Mouse (Mus musculus): ENCODE results near the gene Mcm6. TPM values are rescaled to one million over a fixed set of nuclear protein-coding genes. Genes with fewer than 3 reads are reported as not detected.

Gene Mcm6
- polyA plus RNA-seq, 2 experiments: 110 to 231 TPM

- ATAC-seq (ENCODE audit: insufficient read depth) (no peak), DNase-seq (ENCODE audit: low read depth in 3 of 3, low spot score in 3 of 3) (no peak)
- Histone ChIP-seq H3K36me3 (replicated peaks; ENCODE audit: control insufficient read depth, insufficient read depth, low read depth) (peaks cover 24% of the 10 kb centered on the region), H3K4me1 (replicated peaks; ENCODE audit: control insufficient read depth in 2 of 2, insufficient read depth in 2 of 2, low read length in 1 of 2) (no peaks in the 10 kb centered on the region), H3K4me3 (ENCODE audit: insufficient read depth in 1 of 2, low read depth in 2 of 2, low read length in 2 of 2) (no peak overlapping the region), H3K4me2 (ENCODE audit: low read depth) (no peak overlapping the region), H3K9ac (replicated peaks) (no peak overlapping the region), H3K27ac (no peak overlapping the region), H3K27me3 (ENCODE audit: control insufficient read depth, insufficient read depth, low read length) (no peaks in the 10 kb centered on the region), H3K9me3 (ENCODE audit: control insufficient read depth, low read length) (no peaks in the 10 kb centered on the region)
- WGBS (ENCODE audit: insufficient replicate concordance): 80% methylated on average over 4 of the region's 4 CpGs
- TF ChIP-seq CTCF (IDR thresholded peaks at IDR 0.05; ENCODE audit: low read depth) (no peak), EP300 (IDR thresholded peaks at IDR 0.05; ENCODE audit: low read depth) (no peak)
Observed at GRCm38 (mm10) chr1:128376841-128377240, 17.4 kb upstream of the Mcm6 start.

- H3K27ac ChIP-seq: no peak overlapping the region
- peaks cover 27% of the 10 kb centered on the region for H3K36me3 ChIP-seq (replicated peaks; ENCODE audit: control insufficient read depth, insufficient read depth, low read depth)
- no peak overlapping the region for H3K4me2 ChIP-seq (ENCODE audit: low read depth)
- H3K9ac ChIP-seq (replicated peaks): no peak overlapping the region
- H3K4me1 ChIP-seq (replicated peaks; ENCODE audit: control insufficient read depth in 2 of 2, insufficient read depth in 2 of 2, low read length in 1 of 2): no peaks in the 10 kb centered on the region
- H3K4me3 ChIP-seq (ENCODE audit: insufficient read depth in 1 of 2, low read depth in 2 of 2, low read length in 2 of 2): no peak overlapping the region
- H3K27me3 ChIP-seq (ENCODE audit: control insufficient read depth, insufficient read depth, low read length): no peaks in the 10 kb centered on the region
- H3K9me3 ChIP-seq (ENCODE audit: control insufficient read depth, low read length): no peaks in the 10 kb centered on the region
- DNase-seq (ENCODE audit: low read depth in 3 of 3, low spot score in 3 of 3) (no peak), ATAC-seq (ENCODE audit: insufficient read depth) (no peak)
- no peak for TF ChIP-seq EP300 (IDR thresholded peaks at IDR 0.05; ENCODE audit: low read depth)
- 0 out of 2 replicates have a peak, but pooled peaks have one; percentile 11 for TF ChIP-seq CTCF (IDR thresholded peaks at IDR 0.05; ENCODE audit: low read depth)
- whole genome bisulfite sequencing (ENCODE audit: insufficient replicate concordance): 78% methylated on average over 7 of the region's 7 CpGs
Observed at GRCm38 (mm10) chr1:128372143-128372860, 12.8 kb upstream of the Mcm6 start.

GRCm38 (mm10) chr1:128368732-128369441, 9.4 kb upstream of the Mcm6 start:
- Histone ChIP-seq H3K9ac (replicated peaks) (no peak overlapping the region), H3K4me2 (ENCODE audit: low read depth) (no peak overlapping the region), H3K27ac (no peak overlapping the region), H3K4me3 (ENCODE audit: insufficient read depth in 1 of 2, low read depth in 2 of 2, low read length in 2 of 2) (no peak overlapping the region), H3K4me1 (replicated peaks; ENCODE audit: control insufficient read depth in 2 of 2, insufficient read depth in 2 of 2, low read length in 1 of 2) (no peaks in the 10 kb centered on the region), H3K27me3 (ENCODE audit: control insufficient read depth, insufficient read depth, low read length) (no peaks in the 10 kb centered on the region), H3K36me3 (replicated peaks; ENCODE audit: control insufficient read depth, insufficient read depth, low read depth) (peaks cover 28% of the 10 kb centered on the region), H3K9me3 (ENCODE audit: control insufficient read depth, low read length) (no peaks in the 10 kb centered on the region)
- WGBS (ENCODE audit: insufficient replicate concordance): 67% methylated on average over 5 of the region's 5 CpGs
- ATAC-seq (ENCODE audit: insufficient read depth) (peak; percentile 39; the same call in 1 of the 2 replicates), DNase-seq (ENCODE audit: low read depth in 3 of 3, low spot score in 3 of 3) (no peak)
- TF ChIP-seq EP300 (IDR thresholded peaks at IDR 0.05; ENCODE audit: low read depth): no peak
- TF ChIP-seq CTCF (IDR thresholded peaks at IDR 0.05; ENCODE audit: low read depth): peak; percentile 60

- no peak overlapping the region for H3K9ac ChIP-seq (replicated peaks)
- H3K4me1 ChIP-seq (replicated peaks; ENCODE audit: control insufficient read depth in 2 of 2, insufficient read depth in 2 of 2, low read length in 1 of 2): peaks cover 23 to 32% of the 10 kb centered on the region in 2 experiments
- H3K4me3 ChIP-seq (ENCODE audit: insufficient read depth in 1 of 2, low read depth in 2 of 2, low read length in 2 of 2): no peak overlapping the region
- peaks cover 37% of the 10 kb centered on the region for H3K36me3 ChIP-seq (replicated peaks; ENCODE audit: control insufficient read depth, insufficient read depth, low read depth)
- peak overlapping the region; percentile 6; the same call in 1 of the 2 replicates for H3K27ac ChIP-seq
- no peaks in the 10 kb centered on the region for H3K9me3 ChIP-seq (ENCODE audit: control insufficient read depth, low read length)
- no peaks in the 10 kb centered on the region for H3K27me3 ChIP-seq (ENCODE audit: control insufficient read depth, insufficient read depth, low read length)
- 61% methylated on average over 2 of the region's 2 CpGs for WGBS (ENCODE audit: insufficient replicate concordance)
- H3K4me2 ChIP-seq (ENCODE audit: low read depth): peak overlapping the region; percentile 91
- no peak for DNase-seq (ENCODE audit: low read depth in 3 of 3, low spot score in 3 of 3)
- no peak for TF ChIP-seq CTCF (IDR thresholded peaks at IDR 0.05; ENCODE audit: low read depth)
- TF ChIP-seq EP300 (IDR thresholded peaks at IDR 0.05; ENCODE audit: low read depth): no peak
- ATAC-seq (ENCODE audit: insufficient read depth): no peak
Observed at GRCm38 (mm10) chr1:128360601-128361000, 1.1 kb upstream of the Mcm6 start.

- Histone ChIP-seq H3K9ac (replicated peaks) (peak overlapping the region; percentile 78), H3K4me2 (ENCODE audit: low read depth) (peak overlapping the region; percentile 91), H3K4me1 (replicated peaks; ENCODE audit: control insufficient read depth in 2 of 2, insufficient read depth in 2 of 2, low read length in 1 of 2) (peaks cover 24 to 32% of the 10 kb centered on the region in 2 experiments), H3K27ac (peak overlapping the region; percentile 16), H3K27me3 (ENCODE audit: control insufficient read depth, insufficient read depth, low read length) (no peaks in the 10 kb centered on the region), H3K9me3 (ENCODE audit: control insufficient read depth, low read length) (no peaks in the 10 kb centered on the region), H3K36me3 (replicated peaks; ENCODE audit: control insufficient read depth, insufficient read depth, low read depth) (peaks cover 41% of the 10 kb centered on the region), H3K4me3 (ENCODE audit: insufficient read depth in 1 of 2, low read depth in 2 of 2, low read length in 2 of 2) (peak overlapping the region; percentile 72 to 90)
- peak in 1 of 3 experiments; percentile 24 for DNase-seq (ENCODE audit: low read depth in 3 of 3, low spot score in 3 of 3)
- peak; percentile 74 for ATAC-seq (ENCODE audit: insufficient read depth)
- 0 out of 2 replicates have a peak, but pooled peaks have one; percentile 10 for TF ChIP-seq CTCF (IDR thresholded peaks at IDR 0.05; ENCODE audit: low read depth)
- TF ChIP-seq EP300 (IDR thresholded peaks at IDR 0.05; ENCODE audit: low read depth): no peak
- WGBS (ENCODE audit: insufficient replicate concordance): 0% methylated on average over 35 of the region's 35 CpGs
Observed at GRCm38 (mm10) chr1:128358916-128359553, 429 bp downstream of the Mcm6 start.
